Mouse (Mus musculus) midbrain, embryonic 10.5 days (tissue): ENCODE results near the gene Exoc6b. TPM values are rescaled to one million over a fixed set of nuclear protein-coding genes. Genes with fewer than 3 reads are reported as not detected.

ENCODE experiments used
- DNase-seq: peaks from one replicate; pipeline ENCODE4 v3.0.0-alpha.2; 2017; ENCODE audit warnings: low spot score
- H3K27ac ChIP-seq: fragments of 300-500 bp; sonication (generic); replicated peaks from 2 replicates; pipeline ENCODE4 v1.5.1; 2016; ENCODE audit warnings: mild to moderate bottlenecking
- H3K27me3 ChIP-seq: fragments of 300-500 bp; sonication (generic); 2 replicates; pipeline ENCODE4 v1.6.1; 2016; ENCODE audit warnings: low read depth, mild to moderate bottlenecking; ENCODE audit not compliant: poor library complexity, severe bottlenecking
- H3K36me3 ChIP-seq: fragments of 300-500 bp; sonication (generic); 2 replicates; pipeline ENCODE4 v1.6.1; 2016; ENCODE audit warnings: mild to moderate bottlenecking, moderate library complexity
- H3K4me1 ChIP-seq: fragments of 300-500 bp; sonication (generic); 2 replicates; pipeline ENCODE4 v1.6.1; 2016
- H3K4me3 ChIP-seq: fragments of 300-500 bp; sonication (generic); 2 replicates; pipeline ENCODE4 v1.5.1; 2016; ENCODE audit warnings: mild to moderate bottlenecking, moderate library complexity
- H3K9me3 ChIP-seq: fragments of 300-500 bp; sonication (generic); replicated peaks from 2 replicates; pipeline ENCODE4 v1.6.1; 2016; ENCODE audit warnings: mild to moderate bottlenecking
- WGBS: fragments of 180-500 bp; shearing (Covaris S2); methylation state at CpG from one replicate; pipeline ENCODE4 v1.1.7; 2016; 5-methylcytosine and 5-hydroxymethylcytosine counted together
- polyA plus RNA-seq: library from polyadenylated mRNA; unstranded; fragments of >200 nt; fragmentation: Nextera tagmentation; extraction: Ambion mirVana; gene quantifications from 2 replicates; pipeline ENCODE4 v1.2.1, GENCODE M21; 2016

The Exoc6b gene
- polyA plus RNA-seq, 1 experiment from 2014 or later: 22.8 TPM

GRCm38 (mm10) chr6:84806132-84806730 lies 263.1 kb downstream of the Exoc6b start:
- no peaks in the 10 kb centered on the region for H3K9me3 ChIP-seq
- H3K4me3 ChIP-seq: no peak overlapping the region
- H3K4me1 ChIP-seq: no peaks in the 10 kb centered on the region
- DNase-seq: no peak
- H3K27me3 ChIP-seq: no peaks in the 10 kb centered on the region
- 81% methylated on average over 2 of the region's 2 CpGs for WGBS
- no peaks in the 10 kb centered on the region for H3K36me3 ChIP-seq
- H3K27ac ChIP-seq: no peak overlapping the region

- Histone ChIP-seq H3K9me3 (no peaks in the 10 kb centered on the region), H3K4me1 (no peaks in the 10 kb centered on the region), H3K36me3 (no peaks in the 10 kb centered on the region), H3K4me3 (no peak overlapping the region), H3K27me3 (no peaks in the 10 kb centered on the region), H3K27ac (no peak overlapping the region)
- DNase-seq: no peak
- 93% methylated on average over 3 of the region's 3 CpGs for whole genome bisulfite sequencing
Measured at GRCm38 (mm10) chr6:84798736-84799135, 270.6 kb downstream of the Exoc6b start.

GRCm38 (mm10) chr6:84783994-84784393 lies 285.3 kb downstream of the Exoc6b start:
- Histone ChIP-seq H3K4me3 (no peak overlapping the region), H3K27ac (no peak overlapping the region), H3K27me3 (no peaks in the 10 kb centered on the region), H3K9me3 (no peaks in the 10 kb centered on the region), H3K36me3 (no peaks in the 10 kb centered on the region), H3K4me1 (no peaks in the 10 kb centered on the region; the same call in 1 of the 2 replicates)
- no peak for DNase-seq
- WGBS: 84% methylated on average over 2 of the region's 2 CpGs

DNA sequence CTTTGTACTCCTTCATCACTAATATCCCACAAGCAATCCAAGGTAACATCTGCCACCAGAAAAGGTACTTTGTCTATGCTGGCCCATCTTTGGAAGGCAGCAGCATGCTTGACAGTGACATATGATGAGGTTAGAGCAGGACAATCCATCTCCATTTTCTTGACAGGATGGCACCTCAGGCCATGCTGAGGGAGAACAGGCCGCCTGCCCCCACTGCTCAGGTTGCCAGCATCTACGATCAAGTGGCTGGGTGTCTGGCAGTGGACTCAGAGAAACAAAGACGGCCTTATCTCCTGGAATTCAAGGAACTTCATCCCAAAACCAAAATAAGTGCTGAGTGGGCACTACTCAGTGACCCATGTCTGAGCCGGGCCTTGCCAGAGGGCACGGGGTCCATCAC lies 289.3 kb downstream of the Exoc6b start:
- peaks cover 4% of the 10 kb centered on the region for H3K4me1 ChIP-seq
- no peak overlapping the region; the same call in 1 of the 2 replicates for H3K27ac ChIP-seq
- WGBS: 66% methylated on average over 5 of the region's 5 CpGs
- no peak for DNase-seq
- H3K36me3 ChIP-seq: no peaks in the 10 kb centered on the region
- H3K4me3 ChIP-seq: no peak overlapping the region
- H3K9me3 ChIP-seq: no peaks in the 10 kb centered on the region
- no peaks in the 10 kb centered on the region for H3K27me3 ChIP-seq

DNA sequence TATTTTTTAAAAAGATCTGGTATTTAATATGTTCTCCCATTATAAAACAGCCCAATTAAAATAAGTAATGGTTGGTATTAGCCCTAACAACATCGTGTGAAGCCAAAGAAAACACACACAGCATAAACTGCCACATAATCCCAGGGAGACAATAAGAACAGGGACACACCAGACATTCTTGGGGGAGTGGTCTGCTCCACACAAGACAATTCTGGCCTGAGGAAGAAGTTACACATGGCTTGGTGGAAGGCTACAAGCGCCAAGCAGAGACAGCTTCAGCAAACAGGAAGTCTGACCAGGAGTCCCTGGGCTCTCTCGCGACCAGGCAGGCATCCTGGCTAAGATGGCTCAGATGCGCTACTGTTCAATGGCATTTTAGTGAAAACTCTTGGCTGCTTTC lies 290.3 kb downstream of the Exoc6b start:
- Histone ChIP-seq H3K36me3 (no peaks in the 10 kb centered on the region), H3K4me3 (no peak overlapping the region), H3K27me3 (no peaks in the 10 kb centered on the region), H3K9me3 (no peaks in the 10 kb centered on the region), H3K4me1 (peaks cover 4% of the 10 kb centered on the region), H3K27ac (no peak overlapping the region)
- WGBS: 82% methylated on average over 5 of the region's 5 CpGs
- DNase-seq: no peak

- 52% methylated on average over 1 of the region's 1 CpGs for WGBS
- H3K27me3 ChIP-seq: no peaks in the 10 kb centered on the region
- no peak overlapping the region for H3K4me3 ChIP-seq
- H3K36me3 ChIP-seq: no peaks in the 10 kb centered on the region
- peaks cover 4% of the 10 kb centered on the region for H3K4me1 ChIP-seq
- H3K27ac ChIP-seq: no peak overlapping the region
- DNase-seq: no peak
- no peaks in the 10 kb centered on the region for H3K9me3 ChIP-seq
Measured at GRCm38 (mm10) chr6:84775908-84776307, 293.4 kb downstream of the Exoc6b start.

GRCm38 (mm10) chr6:84755266-84755665 lies 314.0 kb downstream of the Exoc6b start:
- DNase-seq: no peak
- H3K27me3 ChIP-seq: no peaks in the 10 kb centered on the region
- H3K4me3 ChIP-seq: no peak overlapping the region
- 61% methylated on average over 3 of the region's 3 CpGs for WGBS
- no peaks in the 10 kb centered on the region for H3K36me3 ChIP-seq
- H3K4me1 ChIP-seq: peaks cover 8% of the 10 kb centered on the region
- no peaks in the 10 kb centered on the region for H3K9me3 ChIP-seq
- 0 out of 2 replicates have a peak overlapping the region, but pooled peaks have one; percentile 4 for H3K27ac ChIP-seq

DNA sequence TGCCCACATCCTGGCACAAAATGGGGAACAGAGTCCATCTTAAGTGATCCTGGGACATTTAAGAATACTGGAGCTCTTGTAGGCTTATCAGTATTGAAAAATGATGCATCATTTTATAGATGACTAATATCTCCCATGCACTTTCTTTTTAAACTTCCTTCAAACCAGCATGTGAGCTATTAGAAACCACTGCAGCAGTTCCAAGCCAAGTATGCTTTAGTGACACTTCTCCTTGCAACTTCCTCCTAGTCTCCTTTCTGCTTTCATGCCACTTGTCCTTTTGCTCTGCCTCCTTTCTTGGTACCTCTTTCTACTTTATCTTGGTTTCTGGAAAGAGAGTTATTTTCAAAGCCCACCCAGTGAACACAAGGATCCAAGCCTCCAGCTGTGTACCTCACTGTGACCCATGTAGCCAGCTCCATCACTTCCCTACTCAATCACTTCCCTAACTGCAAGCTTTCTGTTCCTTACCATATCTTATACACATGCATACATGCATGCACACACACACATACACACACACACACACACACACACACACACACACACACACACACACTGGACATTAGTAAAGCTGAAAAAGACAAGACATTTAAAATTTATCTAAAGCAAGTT lies 316.4 kb downstream of the Exoc6b start:
- no peak for DNase-seq
- no peak overlapping the region for H3K27ac ChIP-seq
- H3K4me3 ChIP-seq: no peak overlapping the region
- H3K9me3 ChIP-seq: no peaks in the 10 kb centered on the region
- H3K4me1 ChIP-seq: peaks cover 8% of the 10 kb centered on the region
- H3K36me3 ChIP-seq: no peaks in the 10 kb centered on the region
- no peaks in the 10 kb centered on the region for H3K27me3 ChIP-seq

- no peak for DNase-seq
- Histone ChIP-seq H3K27ac (no peak overlapping the region), H3K4me1 (peaks cover 22% of the 10 kb centered on the region), H3K9me3 (no peaks in the 10 kb centered on the region), H3K36me3 (no peaks in the 10 kb centered on the region), H3K4me3 (no peak overlapping the region), H3K27me3 (no peaks in the 10 kb centered on the region)
- 81% methylated on average over 2 of the region's 2 CpGs for WGBS
Measured at GRCm38 (mm10) chr6:84751409-84751808, 317.9 kb downstream of the Exoc6b start.

DNA sequence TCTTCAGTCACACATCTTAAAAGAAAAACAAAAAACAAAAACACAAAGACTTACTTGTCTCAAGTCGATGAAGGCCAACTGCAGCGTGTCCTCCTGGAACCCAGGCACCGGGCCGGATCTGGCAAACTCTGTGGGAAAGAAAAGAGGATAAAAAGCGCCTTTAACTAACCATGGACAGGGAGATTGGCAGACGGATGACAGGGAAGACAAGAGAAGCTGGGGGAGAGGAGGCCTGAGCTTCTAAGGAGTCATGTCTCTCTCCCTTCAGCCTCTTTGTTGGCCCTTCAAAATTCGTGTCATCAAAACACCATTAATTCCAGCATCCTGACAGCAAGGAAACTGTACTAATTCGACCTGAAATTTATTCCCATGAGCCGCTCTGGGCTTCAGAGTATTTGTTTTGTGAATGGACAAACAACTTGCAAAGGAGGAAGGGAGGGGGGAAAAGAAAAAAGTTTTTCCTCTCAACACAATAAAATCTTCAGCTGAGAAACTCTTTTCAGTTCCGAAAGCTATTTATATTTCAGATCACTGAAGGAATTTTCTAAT lies 322.4 kb downstream of the Exoc6b start:
- H3K36me3 ChIP-seq: no peaks in the 10 kb centered on the region
- DNase-seq: peak; percentile 65
- no peaks in the 10 kb centered on the region for H3K27me3 ChIP-seq
- 44% methylated on average over 10 of the region's 10 CpGs for WGBS
- peak overlapping the region; percentile 69; the same call in 1 of the 2 replicates for H3K27ac ChIP-seq
- H3K9me3 ChIP-seq: no peaks in the 10 kb centered on the region
- H3K4me1 ChIP-seq: peaks cover 33% of the 10 kb centered on the region
- no peak overlapping the region for H3K4me3 ChIP-seq

DNA sequence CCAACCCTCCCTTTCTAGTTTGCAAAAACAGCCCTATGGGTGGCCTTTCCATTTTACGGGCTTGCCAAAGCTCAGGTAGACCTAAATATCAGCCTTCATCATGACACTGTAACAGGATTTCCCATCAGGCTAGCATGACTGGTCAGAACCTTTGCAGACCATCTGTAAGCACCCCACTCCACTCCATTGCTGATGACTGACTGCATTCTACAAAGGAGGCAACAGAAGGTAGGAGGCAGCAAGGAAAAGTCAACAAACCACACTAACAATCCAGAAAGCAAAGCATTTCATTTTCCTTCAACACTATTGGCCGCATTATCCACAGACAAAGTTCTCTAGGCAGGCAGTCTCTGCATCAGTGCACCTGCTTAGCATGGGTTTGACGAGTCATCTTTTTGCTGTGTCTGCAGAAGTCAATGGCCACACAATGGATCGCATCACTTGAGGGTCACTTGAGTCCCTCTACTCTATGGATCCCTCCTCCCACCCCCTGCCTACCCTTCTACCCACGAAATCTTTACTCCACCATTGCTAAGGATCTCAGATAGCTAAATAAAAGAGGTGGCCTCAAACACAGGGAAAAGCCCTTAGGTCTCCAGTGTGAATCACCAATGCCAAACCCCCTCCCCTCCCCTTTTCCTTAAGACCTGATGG lies 323.0 kb downstream of the Exoc6b start:
- WGBS: 55% methylated on average over 5 of the region's 5 CpGs
- Histone ChIP-seq H3K4me1 (peaks cover 33% of the 10 kb centered on the region), H3K36me3 (no peaks in the 10 kb centered on the region), H3K27me3 (no peaks in the 10 kb centered on the region), H3K4me3 (no peak overlapping the region), H3K9me3 (no peaks in the 10 kb centered on the region), H3K27ac (peak overlapping the region; percentile 69)
- peak; percentile 33 for DNase-seq

DNA sequence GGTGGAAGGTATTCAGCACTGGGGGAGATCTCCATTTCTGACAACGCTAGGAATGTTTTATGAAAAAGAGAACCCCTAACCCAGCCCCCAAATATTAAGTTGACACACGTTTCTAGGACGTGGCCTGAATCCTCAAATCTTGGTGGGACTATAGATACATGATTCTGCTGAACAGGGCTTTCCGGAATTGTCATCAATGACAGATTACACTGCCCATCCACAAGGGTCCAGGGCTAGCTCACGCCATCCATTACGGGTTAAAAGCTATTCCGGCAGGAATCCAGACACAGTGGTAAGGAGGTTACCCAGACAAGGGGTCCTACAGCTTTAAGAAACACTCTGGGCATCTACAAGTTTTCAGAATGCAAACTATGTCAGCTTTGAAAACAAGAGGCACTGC lies 323.7 kb downstream of the Exoc6b start:
- WGBS: 90% methylated on average over 7 of the region's 7 CpGs

DNA sequence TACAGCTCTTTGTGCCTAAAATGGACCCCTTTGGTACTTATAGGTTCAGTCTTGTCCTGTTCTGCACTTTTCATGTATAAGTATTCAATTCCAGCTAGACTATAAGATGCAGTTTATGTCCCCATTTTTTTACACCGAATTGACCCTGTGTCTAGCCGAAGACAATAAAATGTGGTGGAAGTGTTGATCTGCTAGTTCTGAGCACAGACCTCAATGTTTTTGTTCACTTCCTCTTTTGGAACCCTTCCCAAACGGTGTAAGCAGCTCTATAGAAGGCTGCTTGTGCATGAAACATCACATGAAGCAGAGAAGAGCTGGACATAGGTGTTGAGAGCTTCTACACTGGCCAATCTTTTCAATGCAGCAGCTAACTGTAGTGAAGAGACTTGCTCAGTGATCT lies 327.1 kb downstream of the Exoc6b start:
- Histone ChIP-seq H3K4me1 (peaks cover 26% of the 10 kb centered on the region), H3K9me3 (no peaks in the 10 kb centered on the region), H3K27ac (no peak overlapping the region), H3K36me3 (no peaks in the 10 kb centered on the region), H3K27me3 (no peaks in the 10 kb centered on the region), H3K4me3 (no peak overlapping the region)
- WGBS: 89% methylated on average over 3 of the region's 3 CpGs
- DNase-seq: no peak

More for the DNA sequence above, 323.7 kb downstream of the Exoc6b start:
- H3K9me3 ChIP-seq: no peaks in the 10 kb centered on the region
- H3K27me3 ChIP-seq: no peaks in the 10 kb centered on the region
- H3K36me3 ChIP-seq: no peaks in the 10 kb centered on the region
- DNase-seq: no peak
- peaks cover 33% of the 10 kb centered on the region for H3K4me1 ChIP-seq
- H3K27ac ChIP-seq: peak overlapping the region; percentile 69
- H3K4me3 ChIP-seq: no peak overlapping the region
